Mouse (Mus musculus) spleen, postnatal 14 days (tissue): ENCODE results near the gene Pawr.

Experiments used
- DNase-seq, 2 experiments: peaks; one replicate each; pipeline ENCODE4 v3.0.0; 2021 to 2022; ENCODE audit warnings: low spot score in 2 of 2

Pawr gene

DNA sequence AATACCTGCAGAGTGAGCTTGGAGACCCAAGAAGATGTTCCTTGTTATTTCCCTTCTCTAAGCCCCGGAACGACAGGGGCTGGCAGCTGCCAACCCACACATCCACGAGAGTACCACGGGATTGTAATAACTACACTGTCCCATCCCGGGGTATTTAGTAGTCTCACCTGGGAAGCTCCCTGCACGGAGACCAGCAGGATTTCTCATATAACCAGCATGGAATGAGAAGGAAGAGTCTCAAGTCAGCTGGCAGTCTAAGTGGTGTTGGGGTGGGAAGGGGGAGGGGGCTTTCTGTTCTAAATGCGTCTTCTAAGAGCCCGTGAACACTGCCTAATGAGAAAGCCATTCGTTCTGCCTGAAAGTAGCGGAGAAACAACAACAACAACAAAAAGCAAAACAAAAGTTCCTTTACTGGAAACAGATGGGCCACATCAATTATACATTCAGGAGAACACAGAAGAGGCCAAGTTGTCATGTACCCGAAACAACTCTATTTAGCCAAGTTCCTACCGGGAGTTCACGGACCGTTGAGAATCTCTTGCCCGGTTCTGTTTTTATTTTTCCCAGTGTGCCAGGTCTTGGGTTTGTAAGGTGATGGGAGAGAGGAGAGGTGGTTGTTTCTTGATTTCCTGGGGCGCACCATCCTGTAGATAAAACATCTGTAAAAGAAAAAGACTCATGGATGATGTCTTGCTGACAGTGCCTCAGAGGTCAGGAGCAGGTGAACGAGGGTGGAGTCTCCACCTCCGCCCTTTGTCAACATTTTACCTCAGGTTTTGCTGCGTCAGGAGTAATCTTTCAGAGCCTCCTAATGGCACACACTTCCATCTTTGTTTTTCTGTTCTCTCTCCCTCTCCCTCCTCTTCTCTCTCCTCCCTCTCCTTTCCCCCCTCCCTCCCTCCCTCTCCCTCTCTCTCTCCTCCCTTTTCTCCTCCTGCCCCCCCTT lies 112.3 kb downstream of the Pawr start:
- DNase-seq: no peak

DNA sequence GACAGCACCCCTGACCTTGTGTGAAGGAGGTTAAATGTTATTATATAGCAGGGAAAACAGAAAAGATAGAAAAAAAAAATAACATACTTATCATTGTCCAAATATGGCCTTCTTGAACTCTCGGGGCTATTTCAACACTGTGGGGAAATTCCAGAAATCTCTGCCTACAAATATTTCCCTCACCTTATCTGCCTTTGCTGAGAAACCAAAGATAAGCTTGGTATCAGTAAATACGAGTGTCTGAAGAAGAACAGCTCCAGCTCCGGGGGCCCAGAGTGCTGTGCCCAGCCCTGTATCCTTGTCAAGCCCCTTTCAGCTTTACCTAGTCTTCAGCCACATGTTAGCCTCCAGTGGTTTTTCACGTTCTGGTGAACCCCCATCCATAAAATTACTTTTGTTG lies 113.2 kb downstream of the Pawr start:
- DNase-seq: no peak

DNA sequence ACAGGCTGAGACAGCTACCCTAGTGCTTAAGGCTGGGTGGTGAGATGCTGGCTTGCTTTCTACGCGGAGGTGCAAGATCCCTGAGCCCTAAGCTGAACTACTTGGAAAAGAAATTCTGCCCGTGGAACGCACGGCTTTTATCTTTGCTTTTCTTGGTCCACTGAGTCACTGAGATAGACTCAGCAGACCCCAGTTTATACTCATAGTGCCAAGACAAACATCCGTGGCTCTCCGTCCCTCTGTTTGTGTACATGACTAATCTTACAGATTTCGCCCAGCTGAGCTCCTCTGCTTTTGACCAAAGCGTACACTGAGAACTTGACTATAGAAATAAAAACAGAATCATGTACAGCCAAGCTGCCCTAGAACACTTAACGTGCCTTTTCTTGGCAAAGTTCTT lies 113.7 kb downstream of the Pawr start:
- no peak for DNase-seq

DNA sequence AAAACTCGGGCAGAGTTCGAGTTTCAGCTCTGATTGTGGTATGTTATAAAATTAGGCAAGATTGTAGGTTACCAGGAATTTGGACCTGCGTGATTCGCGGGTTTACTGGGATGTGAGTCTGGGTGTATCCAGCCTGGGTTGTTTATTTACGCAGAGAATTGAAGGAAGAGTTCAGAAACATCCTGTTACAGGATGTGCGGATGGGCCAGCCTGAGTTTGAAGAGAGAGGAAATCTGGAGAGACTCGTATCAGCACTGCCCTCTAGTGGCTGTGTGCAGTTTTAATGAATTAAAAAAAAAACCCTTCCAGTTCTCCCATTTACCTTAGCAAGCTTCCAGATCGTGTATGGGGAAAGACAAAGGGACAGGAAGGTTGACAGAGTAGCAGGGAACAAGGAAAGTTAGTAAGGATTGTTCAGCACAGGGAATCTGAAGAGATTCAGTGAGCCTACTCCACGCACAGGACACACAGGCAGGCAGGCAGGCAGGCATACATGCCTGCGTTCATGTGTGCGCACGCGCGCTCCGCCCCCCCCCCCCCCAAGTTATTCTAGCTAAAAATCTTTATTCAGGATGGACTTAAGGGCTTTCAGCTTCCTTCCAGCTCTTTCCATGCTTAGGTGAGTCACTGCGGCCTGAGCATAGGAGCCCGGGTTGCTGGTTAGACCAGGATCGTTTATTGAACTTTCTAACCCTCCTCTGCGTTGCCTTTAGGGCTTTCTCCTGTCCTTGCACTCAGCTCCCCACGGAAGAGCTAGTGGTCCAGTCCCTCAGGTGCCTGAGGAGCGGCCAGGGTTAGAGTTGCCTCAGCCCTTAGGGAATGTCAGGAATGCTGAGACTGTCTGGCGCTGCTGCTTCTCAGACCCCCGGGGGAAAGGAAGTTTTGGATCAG lies 114.4 kb downstream of the Pawr start:
- DNase-seq: peak in 1 of 2 experiments; percentile 12

DNA sequence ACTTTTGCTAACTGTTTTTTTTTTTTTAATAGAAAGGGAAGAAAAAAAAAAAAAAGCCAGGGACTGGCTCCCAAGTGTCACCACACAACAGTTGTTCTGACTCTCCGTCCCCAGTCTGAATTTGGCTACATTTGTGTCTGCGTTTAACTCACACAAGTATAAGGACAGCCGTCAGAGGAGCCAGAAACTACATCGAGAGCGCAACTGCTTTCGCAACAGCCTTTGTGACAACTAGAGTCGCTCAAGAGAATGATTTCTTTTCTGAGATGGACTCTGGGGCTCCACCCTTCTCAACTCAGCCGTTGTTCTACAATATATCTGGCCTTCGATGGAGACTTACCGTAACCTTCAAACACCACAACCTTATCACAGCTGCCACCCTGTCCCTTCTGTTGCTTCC lies 115.3 kb downstream of the Pawr start:
- DNase-seq: no peak

DNA sequence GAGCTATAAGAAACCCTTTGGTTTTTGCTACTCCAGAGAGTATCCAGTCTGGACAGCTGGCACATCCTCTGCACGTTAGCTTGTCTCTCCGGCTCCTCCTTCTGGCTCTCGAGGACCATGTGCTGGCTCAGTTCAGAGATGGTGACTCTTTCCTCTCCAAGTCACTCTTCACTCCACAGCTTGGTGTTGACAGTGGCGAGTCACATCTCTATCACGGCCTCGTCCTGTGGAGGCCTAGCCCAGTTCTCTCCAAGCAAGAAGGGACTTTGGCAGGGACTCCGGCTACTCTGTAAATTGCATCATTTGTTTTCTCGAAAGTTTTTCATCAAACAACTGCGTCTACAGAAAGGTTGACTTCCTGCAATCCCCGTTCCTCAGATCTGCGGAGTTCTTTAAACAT lies 116.5 kb downstream of the Pawr start:
- DNase-seq: no peak

DNA sequence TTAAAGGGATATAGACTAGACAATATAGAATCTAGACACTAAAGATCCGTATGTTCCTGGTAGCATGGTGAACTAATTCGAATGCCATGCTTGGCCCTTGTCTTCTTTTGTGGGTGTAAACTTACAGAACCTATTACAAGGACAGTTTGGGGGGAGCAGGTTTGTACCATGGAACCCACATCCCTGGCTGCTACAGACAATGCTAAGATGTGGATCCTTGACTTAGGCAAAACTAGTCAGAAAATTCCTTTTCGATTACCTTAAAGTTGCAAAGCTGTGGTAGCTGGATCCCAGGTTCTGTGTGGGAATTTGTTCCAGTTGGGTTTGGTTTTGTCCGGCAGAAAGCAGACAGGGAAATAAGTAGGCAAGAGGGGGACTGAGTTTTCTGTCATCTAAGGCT lies 118.5 kb downstream of the Pawr start:
- no peak for DNase-seq

DNA sequence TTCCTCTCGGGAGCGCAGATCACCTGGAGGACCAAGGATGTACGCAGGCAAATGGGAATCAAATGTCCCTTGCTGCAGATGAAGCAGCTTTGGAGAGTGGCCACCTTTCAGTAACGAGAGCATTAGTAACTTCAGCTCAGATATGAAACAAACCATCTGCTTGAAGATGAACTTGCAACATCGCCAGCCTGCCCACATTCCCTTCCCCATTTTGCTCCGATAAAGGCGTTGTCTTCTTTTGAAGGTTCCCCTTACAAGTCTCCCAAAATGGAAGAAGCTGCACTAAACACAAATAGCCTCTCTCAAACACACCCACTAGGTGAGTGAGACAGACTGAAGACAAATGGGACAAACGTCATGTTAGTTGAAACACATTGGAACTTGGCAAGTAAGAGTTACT lies 119.6 kb downstream of the Pawr start:
- DNase-seq: no peak

DNA sequence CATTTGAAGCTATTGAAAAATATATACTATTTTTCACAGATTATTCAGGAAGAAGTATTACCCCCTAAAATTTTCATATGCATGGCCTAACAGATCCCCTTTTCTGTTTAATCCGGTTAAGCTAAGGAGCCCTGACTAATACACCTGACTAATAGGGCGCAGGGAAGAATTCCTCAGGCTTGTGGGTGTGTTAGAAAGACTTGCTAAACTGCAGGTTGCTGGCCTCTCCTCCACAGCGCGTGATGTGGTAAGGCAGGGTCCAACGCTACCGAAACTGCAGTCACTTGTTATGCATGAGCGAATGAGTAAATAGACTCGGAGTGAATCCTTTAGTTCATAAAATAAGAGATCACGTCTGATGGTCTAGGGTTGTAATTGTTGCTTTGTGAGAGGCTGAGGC lies 120.5 kb downstream of the Pawr start:
- no peak for DNase-seq

DNA sequence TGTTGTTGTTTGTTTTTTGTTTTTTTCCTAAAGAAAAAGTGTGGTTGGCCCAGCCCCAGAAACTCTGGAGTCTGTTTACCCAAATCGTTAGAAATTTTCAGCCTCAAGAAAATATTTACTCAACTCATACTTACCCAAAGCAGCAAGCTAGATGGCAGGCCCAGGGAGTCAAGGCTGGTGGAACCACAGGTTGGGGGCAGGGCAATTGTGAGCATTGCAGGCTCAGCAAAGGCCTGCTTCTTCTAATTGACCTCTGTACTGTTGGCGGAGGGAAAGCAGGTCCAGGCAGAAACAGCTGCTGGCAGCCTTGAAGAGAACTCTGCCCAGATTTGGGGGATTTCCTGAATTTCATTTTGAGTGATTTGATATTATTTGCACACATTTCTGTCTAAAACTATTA lies 121.6 kb downstream of the Pawr start:
- DNase-seq: no peak

DNA sequence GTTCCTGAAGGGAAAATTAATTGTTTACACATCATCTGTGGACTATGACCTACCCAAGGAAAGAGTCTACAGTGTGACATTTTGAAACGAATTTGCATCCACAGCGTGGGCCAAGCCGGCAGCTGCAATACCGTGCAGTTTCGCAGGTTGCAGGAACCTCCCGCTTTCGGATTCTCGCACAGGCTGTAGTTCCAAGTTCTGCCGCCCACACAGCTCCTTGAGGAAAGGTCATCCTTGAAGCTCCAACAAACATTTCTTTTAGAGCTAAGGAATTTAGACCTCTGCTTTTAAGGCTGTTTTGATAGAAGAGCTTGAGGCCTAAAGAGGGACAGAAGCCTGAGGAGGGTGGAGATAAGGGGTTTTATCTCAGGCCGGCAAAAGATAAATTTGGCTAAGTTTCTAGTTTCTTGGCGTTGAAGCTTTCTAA lies 122.8 kb downstream of the Pawr start:
- DNase-seq: no peak

DNA sequence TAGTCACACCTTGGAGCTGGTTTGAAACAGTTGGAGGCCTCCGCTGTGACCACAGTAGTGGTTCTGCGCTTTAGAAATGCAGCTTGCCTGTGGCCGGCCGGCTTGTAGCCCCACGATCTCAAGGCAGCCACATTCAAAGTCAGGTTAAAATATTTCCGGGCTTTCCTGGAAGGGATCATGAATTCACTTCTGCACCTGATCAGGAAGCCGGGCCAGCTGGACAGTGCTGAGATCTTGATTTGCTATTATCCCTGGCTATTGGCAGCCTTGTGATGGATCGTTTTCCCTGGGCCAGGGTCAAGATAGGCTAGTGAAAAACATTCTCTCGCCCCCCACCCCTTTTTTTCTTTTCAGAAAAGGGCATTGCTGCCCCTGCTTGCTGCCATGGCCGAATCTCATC lies 123.3 kb downstream of the Pawr start:
- no peak for DNase-seq

DNA sequence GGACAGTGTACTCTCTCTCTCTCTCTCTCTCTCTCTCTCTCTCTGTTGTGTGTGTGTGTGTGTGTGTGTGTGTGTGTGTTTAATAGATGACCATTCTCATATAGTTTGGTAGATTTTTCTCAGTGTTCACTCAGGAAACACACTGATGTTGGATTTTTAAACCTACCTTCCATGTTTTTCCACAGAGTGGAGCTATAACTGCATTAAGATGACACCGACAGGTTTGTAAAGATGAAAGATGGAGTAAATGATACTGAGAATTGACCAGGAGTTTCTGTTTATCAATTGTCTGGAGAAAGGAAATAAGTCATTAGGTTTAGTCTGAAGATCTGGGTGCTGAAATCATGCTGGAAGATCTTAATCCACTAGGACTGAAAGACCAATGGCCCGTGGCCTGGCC lies 124.0 kb downstream of the Pawr start:
- no peak for DNase-seq

DNA sequence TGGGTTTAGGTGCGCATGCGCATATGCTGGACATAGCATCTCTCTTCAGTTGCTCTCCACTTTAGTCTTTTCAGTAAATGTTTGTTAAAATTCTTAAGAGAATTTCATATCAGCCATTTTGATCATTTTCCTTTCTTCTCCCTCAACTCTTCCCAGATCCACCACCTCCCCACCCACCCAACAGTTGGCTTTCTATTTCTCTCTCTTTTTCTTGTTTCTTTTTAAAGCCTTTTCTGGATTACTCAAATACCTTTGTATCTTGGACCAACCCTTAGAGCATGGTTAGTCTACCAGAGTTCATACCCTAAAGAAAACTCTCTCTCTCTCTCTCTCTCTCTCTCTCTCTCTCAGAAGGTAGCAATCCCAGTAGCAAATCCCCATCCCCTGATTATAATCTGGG lies 125.1 kb downstream of the Pawr start:
- DNase-seq: no peak

DNA sequence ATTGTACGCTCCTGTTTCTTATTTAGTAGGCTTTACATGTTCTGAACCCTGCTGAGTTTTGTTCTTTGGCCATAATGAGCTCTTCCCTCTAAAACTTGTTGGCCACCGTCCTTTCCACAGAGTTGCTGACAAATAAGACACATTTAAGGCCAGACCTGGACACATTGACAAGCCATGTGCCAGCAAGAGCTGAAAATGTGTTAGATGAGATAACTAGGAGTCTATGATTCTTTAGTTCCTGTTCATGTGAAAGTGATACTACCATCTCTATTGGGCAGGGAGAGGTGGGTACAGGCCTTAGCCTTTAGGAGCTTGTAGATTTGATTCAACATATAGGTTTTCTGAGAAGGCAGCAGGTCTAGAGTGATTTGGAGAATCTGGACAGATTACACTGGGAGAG lies 129.9 kb downstream of the Pawr start:
- DNase-seq: no peak
